Mouse (Mus musculus): Measurements from ENCODE around the gene Exoc3l2. TPM values are rescaled to one million over a fixed set of nuclear protein-coding genes. Genes with fewer than 3 reads are reported as not detected.

Exoc3l2 gene
- polyA plus RNA-seq, 1 experiment: 0.04 TPM

- Histone ChIP-seq H3K9me3 (ENCODE audit: control insufficient read depth, low read length) (no peaks in the 10 kb centered on the region), H3K27me3 (ENCODE audit: control insufficient read depth) (peaks cover 28% of the 10 kb centered on the region), H3K4me3 (replicated peaks) (no peak overlapping the region), H3K4me1 (ENCODE audit: control insufficient read depth) (peaks cover 30% of the 10 kb centered on the region), H3K36me3 (ENCODE audit: control insufficient read depth) (no peaks in the 10 kb centered on the region)
- TF ChIP-seq GATA1 (IDR thresholded peaks at IDR 0.05; ENCODE audit: low read length): no peak
- TF ChIP-seq TAL1 (IDR thresholded peaks at IDR 0.05; ENCODE audit: low read length): no peak
Observed at GRCm38 (mm10) chr7:19460500-19460899, 2.6 kb upstream of the Exoc3l2 start.

GRCm38 (mm10) chr7:19461488-19461887 is 1.6 kb upstream of the Exoc3l2 start:
- Histone ChIP-seq H3K27me3 (ENCODE audit: control insufficient read depth) (peaks cover 30% of the 10 kb centered on the region), H3K36me3 (ENCODE audit: control insufficient read depth) (no peaks in the 10 kb centered on the region), H3K4me3 (replicated peaks) (no peak overlapping the region), H3K4me1 (ENCODE audit: control insufficient read depth) (peaks cover 27% of the 10 kb centered on the region), H3K9me3 (ENCODE audit: control insufficient read depth, low read length) (no peaks in the 10 kb centered on the region)
- TF ChIP-seq GATA1 (IDR thresholded peaks at IDR 0.05; ENCODE audit: low read length) (no peak), TAL1 (IDR thresholded peaks at IDR 0.05; ENCODE audit: low read length) (no peak)

- Histone ChIP-seq H3K9me3 (ENCODE audit: control insufficient read depth, low read length) (no peaks in the 10 kb centered on the region), H3K27me3 (ENCODE audit: control insufficient read depth) (peaks cover 31% of the 10 kb centered on the region), H3K4me3 (replicated peaks) (no peak overlapping the region), H3K4me1 (ENCODE audit: control insufficient read depth) (peaks cover 22% of the 10 kb centered on the region), H3K36me3 (ENCODE audit: control insufficient read depth) (no peaks in the 10 kb centered on the region)
- TF ChIP-seq TAL1 (IDR thresholded peaks at IDR 0.05; ENCODE audit: low read length) (no peak), GATA1 (IDR thresholded peaks at IDR 0.05; ENCODE audit: low read length) (no peak)
Observed at GRCm38 (mm10) chr7:19462443-19462842, 688 bp upstream of the Exoc3l2 start.

GRCm38 (mm10) chr7:19464367-19465307 is 1.5 kb downstream of the Exoc3l2 start:
- no peak for TF ChIP-seq TAL1 (IDR thresholded peaks at IDR 0.05; ENCODE audit: low read length)
- TF ChIP-seq GATA1 (IDR thresholded peaks at IDR 0.05; ENCODE audit: low read length): no peak
- Histone ChIP-seq H3K4me3 (replicated peaks) (no peak overlapping the region), H3K36me3 (ENCODE audit: control insufficient read depth) (no peaks in the 10 kb centered on the region), H3K4me1 (ENCODE audit: control insufficient read depth) (peaks cover 11% of the 10 kb centered on the region), H3K27me3 (ENCODE audit: control insufficient read depth) (peaks cover 40% of the 10 kb centered on the region), H3K9me3 (ENCODE audit: control insufficient read depth, low read length) (no peaks in the 10 kb centered on the region)

GRCm38 (mm10) chr7:19466602-19467145 is 3.5 kb downstream of the Exoc3l2 start:
- Histone ChIP-seq H3K4me1 (ENCODE audit: control insufficient read depth) (peaks cover 11% of the 10 kb centered on the region), H3K27me3 (ENCODE audit: control insufficient read depth) (peaks cover 55% of the 10 kb centered on the region), H3K36me3 (ENCODE audit: control insufficient read depth) (no peaks in the 10 kb centered on the region), H3K4me3 (replicated peaks) (no peak overlapping the region), H3K9me3 (ENCODE audit: control insufficient read depth, low read length) (no peaks in the 10 kb centered on the region)
- TF ChIP-seq TAL1 (IDR thresholded peaks at IDR 0.05; ENCODE audit: low read length) (no peak), GATA1 (IDR thresholded peaks at IDR 0.05; ENCODE audit: low read length) (no peak)

GRCm38 (mm10) chr7:19467638-19468037 is 4.5 kb downstream of the Exoc3l2 start:
- no peak for TF ChIP-seq TAL1 (IDR thresholded peaks at IDR 0.05; ENCODE audit: low read length)
- no peak for TF ChIP-seq GATA1 (IDR thresholded peaks at IDR 0.05; ENCODE audit: low read length)
- Histone ChIP-seq H3K36me3 (ENCODE audit: control insufficient read depth) (no peaks in the 10 kb centered on the region), H3K27me3 (ENCODE audit: control insufficient read depth) (peaks cover 60% of the 10 kb centered on the region), H3K4me1 (ENCODE audit: control insufficient read depth) (peaks cover 9% of the 10 kb centered on the region), H3K9me3 (ENCODE audit: control insufficient read depth, low read length) (no peaks in the 10 kb centered on the region), H3K4me3 (replicated peaks) (no peak overlapping the region)

- H3K27me3 ChIP-seq (ENCODE audit: control insufficient read depth): peaks cover 60% of the 10 kb centered on the region
- no peaks in the 10 kb centered on the region for H3K36me3 ChIP-seq (ENCODE audit: control insufficient read depth)
- TF ChIP-seq GATA1 (IDR thresholded peaks at IDR 0.05; ENCODE audit: low read length) (no peak), TAL1 (IDR thresholded peaks at IDR 0.05; ENCODE audit: low read length) (no peak)
- H3K9me3 ChIP-seq (ENCODE audit: control insufficient read depth, low read length): no peaks in the 10 kb centered on the region
- H3K4me3 ChIP-seq (replicated peaks): no peak overlapping the region
- H3K4me1 ChIP-seq (ENCODE audit: control insufficient read depth): peaks cover 9% of the 10 kb centered on the region
Observed at GRCm38 (mm10) chr7:19468279-19468678, 5.1 kb downstream of the Exoc3l2 start.

GRCm38 (mm10) chr7:19469404-19469803 is 6.3 kb downstream of the Exoc3l2 start:
- H3K4me1 ChIP-seq (ENCODE audit: control insufficient read depth): peaks cover 13% of the 10 kb centered on the region
- no peaks in the 10 kb centered on the region for H3K36me3 ChIP-seq (ENCODE audit: control insufficient read depth)
- no peak overlapping the region for H3K4me3 ChIP-seq (replicated peaks)
- peaks cover 65% of the 10 kb centered on the region for H3K27me3 ChIP-seq (ENCODE audit: control insufficient read depth)
- TF ChIP-seq TAL1 (IDR thresholded peaks at IDR 0.05; ENCODE audit: low read length) (no peak), GATA1 (IDR thresholded peaks at IDR 0.05; ENCODE audit: low read length) (no peak)
- no peaks in the 10 kb centered on the region for H3K9me3 ChIP-seq (ENCODE audit: control insufficient read depth, low read length)

GRCm38 (mm10) chr7:19470308-19470707 is 7.2 kb downstream of the Exoc3l2 start:
- TF ChIP-seq TAL1 (IDR thresholded peaks at IDR 0.05; ENCODE audit: low read length) (no peak), GATA1 (IDR thresholded peaks at IDR 0.05; ENCODE audit: low read length) (no peak)
- H3K27me3 ChIP-seq (ENCODE audit: control insufficient read depth): peaks cover 65% of the 10 kb centered on the region
- H3K4me1 ChIP-seq (ENCODE audit: control insufficient read depth): peaks cover 13% of the 10 kb centered on the region
- peaks cover 3% of the 10 kb centered on the region for H3K9me3 ChIP-seq (ENCODE audit: control insufficient read depth, low read length)
- H3K36me3 ChIP-seq (ENCODE audit: control insufficient read depth): no peaks in the 10 kb centered on the region
- H3K4me3 ChIP-seq (replicated peaks): no peak overlapping the region
